ENCODE assay signal across 14 mouse cellular contexts in the genomic region with DNA sequence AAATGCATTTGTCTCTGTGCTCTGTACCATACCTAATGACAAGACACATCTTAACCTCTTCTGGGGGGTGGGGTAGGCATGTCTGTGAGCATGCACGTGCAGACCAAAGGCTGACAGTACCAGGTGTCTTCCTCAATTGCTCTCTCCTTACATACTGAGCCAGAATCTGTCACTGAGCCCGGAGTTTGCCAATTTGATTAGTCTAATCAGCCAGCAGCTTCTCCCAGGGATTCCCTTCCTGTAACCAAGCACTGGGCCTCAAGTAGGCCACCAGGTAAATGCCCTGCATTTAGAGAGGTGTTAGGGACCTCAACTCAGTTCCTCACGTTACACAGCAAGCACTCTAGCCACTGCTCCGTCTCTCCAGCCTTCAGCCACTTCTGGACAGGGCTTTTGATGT. TPM values are rescaled to one million over a fixed set of nuclear protein-coding genes. Genes with fewer than 3 reads are reported as not detected.
DNase-seq lines count a peak whose midpoint lies in the region; ATAC-seq and TF ChIP-seq lines count a peak whose summit lies in the region.
"Had no signal": no experiment of that assay in that cellular context is flagged by ENCODE, and none has a peak within 500 bp of the region (broad histone marks: within the 10 kb centered on the region; RNA-seq: fewer than 3 reads in every experiment).

No protein-coding gene starts in this region.

- ATAC-seq in forebrain, embryonic 14.5 days: no peak
- no peak for ATAC-seq in forebrain, postnatal 0 days
- ATAC-seq in limb, embryonic 11.5 days (ENCODE audit: insufficient number of reproducible peaks, low FRiP score, low TSS enrichment, low read depth): no peak
- ATAC-seq: lung, postnatal 0 days had no signal

- H3K4me3 ChIP-seq in forebrain, embryonic 14.5 days (ENCODE audit: low read depth, low read length): no peak overlapping the region
- H3K4me3 ChIP-seq in forebrain, postnatal 0 days (ENCODE audit: low read depth, low read length): no peak overlapping the region
- peak overlapping the region; percentile 68 for H3K4me3 ChIP-seq in E14TG2a.4 (replicated peaks; ENCODE audit: low read length)
- no peak overlapping the region for H3K4me3 ChIP-seq in limb, embryonic 11.5 days (ENCODE audit: low read depth, low read length)
- H3K4me3 ChIP-seq: gastrocnemius, adult 2 months; liver, embryonic 13.5 days had no signal

- H3K36me3 ChIP-seq in forebrain, embryonic 14.5 days (ENCODE audit: control insufficient read depth, insufficient read depth, low read length): no peaks in the 10 kb centered on the region
- H3K36me3 ChIP-seq in forebrain, postnatal 0 days (ENCODE audit: insufficient read depth): no peaks in the 10 kb centered on the region
- peaks cover 10% of the 10 kb centered on the region; the same call in 1 of the 2 replicates for H3K36me3 ChIP-seq in E14TG2a.4 (ENCODE audit: insufficient read depth, low read length)
- no peaks in the 10 kb centered on the region for H3K36me3 ChIP-seq in limb, embryonic 11.5 days (ENCODE audit: control insufficient read depth, insufficient read depth, low read length)
- H3K36me3 ChIP-seq: liver, embryonic 13.5 days had no signal

- H3K4me1 ChIP-seq in forebrain, embryonic 14.5 days (ENCODE audit: control insufficient read depth, insufficient read depth, low read length): peaks cover 18% of the 10 kb centered on the region
- no peaks in the 10 kb centered on the region for H3K4me1 ChIP-seq in forebrain, postnatal 0 days (ENCODE audit: insufficient read depth)
- peaks cover 90% of the 10 kb centered on the region for H3K4me1 ChIP-seq in E14TG2a.4 (replicated peaks; ENCODE audit: low read depth, low read length)
- peaks cover 41% of the 10 kb centered on the region for H3K4me1 ChIP-seq in limb, embryonic 11.5 days (ENCODE audit: control insufficient read depth, insufficient read depth, low read length)
- H3K4me1 ChIP-seq: liver, embryonic 13.5 days had no signal

- H3K27me3 ChIP-seq in forebrain, embryonic 14.5 days (replicated peaks; ENCODE audit: control insufficient read depth, insufficient read depth, low read length): no peaks in the 10 kb centered on the region
- H3K27me3 ChIP-seq in forebrain, postnatal 0 days (ENCODE audit: insufficient read depth, low read length): no peaks in the 10 kb centered on the region
- no peaks in the 10 kb centered on the region for H3K27me3 ChIP-seq in E14TG2a.4 (ENCODE audit: insufficient read depth, low read length)
- no peaks in the 10 kb centered on the region for H3K27me3 ChIP-seq in limb, embryonic 11.5 days (ENCODE audit: control insufficient read depth, insufficient read depth, low read length)
- H3K27me3 ChIP-seq: liver, embryonic 13.5 days had no signal

- peak overlapping the region; percentile 7; the same call in 1 of the 2 replicates for H3K27ac ChIP-seq in forebrain, embryonic 14.5 days (ENCODE audit: low read depth, low read length)
- H3K27ac ChIP-seq in forebrain, postnatal 0 days (ENCODE audit: low read depth, low read length): no peak overlapping the region
- H3K27ac ChIP-seq in limb, embryonic 11.5 days (replicated peaks; ENCODE audit: low read depth, low read length): peak overlapping the region; percentile 70
- H3K27ac ChIP-seq: gastrocnemius, adult 2 months; liver, embryonic 13.5 days had no signal

- WGBS in forebrain, embryonic 14.5 days: 69% methylated on average over 4 of the region's 4 CpGs
- 65% methylated on average over 4 of the region's 4 CpGs for WGBS in forebrain, postnatal 0 days
- WGBS in limb, embryonic 11.5 days: 67% methylated on average over 4 of the region's 4 CpGs

- DNase-seq in forebrain, embryonic 14.5 days (ENCODE audit: low spot score): no peak
- DNase-seq in forebrain, postnatal 0 days: no peak
- peak; percentile 66 to 72 for DNase-seq in cerebellum, postnatal 14 days
- no peak for DNase-seq in limb, embryonic 11.5 days (ENCODE audit: low spot score)
- no peak for DNase-seq in thymus, postnatal 36 days
- no peak for DNase-seq in MN1 (ENCODE audit: low spot score)
- DNase-seq: gastrocnemius, adult 2 months; heart, postnatal 14 days; kidney, adult 8-10 months; liver, embryonic 13.5 days; right cerebral cortex, postnatal 14 days; thymus, adult 18-20 months had no signal

- no peak overlapping the region for H3K4me2 ChIP-seq in forebrain, embryonic 14.5 days (ENCODE audit: low read length)
- H3K4me2 ChIP-seq in forebrain, postnatal 0 days (ENCODE audit: low read depth): no peak overlapping the region
- no peak overlapping the region for H3K4me2 ChIP-seq in limb, embryonic 11.5 days (ENCODE audit: low read depth, severe bottlenecking)
- H3K4me2 ChIP-seq: liver, embryonic 13.5 days had no signal

- H3K9me3 ChIP-seq in forebrain, embryonic 14.5 days (replicated peaks; ENCODE audit: control insufficient read depth, low read length): no peaks in the 10 kb centered on the region
- no peaks in the 10 kb centered on the region for H3K9me3 ChIP-seq in forebrain, postnatal 0 days (ENCODE audit: low read length)
- H3K9me3 ChIP-seq in E14TG2a.4 (ENCODE audit: low read length): no peaks in the 10 kb centered on the region
- H3K9me3 ChIP-seq in limb, embryonic 11.5 days (ENCODE audit: control insufficient read depth, low read length): peaks cover 2% of the 10 kb centered on the region; the same call in 1 of the 2 replicates
- H3K9me3 ChIP-seq: liver, embryonic 13.5 days had no signal

- no peak for TF ChIP-seq CTCF in forebrain, postnatal 0 days (IDR thresholded peaks at IDR 0.05; ENCODE audit: low read depth)
- no peak for TF ChIP-seq CTCF in E14TG2a.4 (conservative IDR thresholded peaks at IDR 0.05; ENCODE audit: low read length)

- no peak overlapping the region for H3K9ac ChIP-seq in forebrain, embryonic 14.5 days (ENCODE audit: low read length)
- H3K9ac ChIP-seq in forebrain, postnatal 0 days: no peak overlapping the region
- H3K9ac ChIP-seq in limb, embryonic 11.5 days (ENCODE audit: low read length): no peak overlapping the region
- H3K9ac ChIP-seq: liver, embryonic 13.5 days had no signal

RNA-seq across cellular contexts. Expression of a gene that starts 38.3 kb away (rescaled TPM):
- polyA plus RNA-seq in forebrain, embryonic 14.5 days (2014; fragmentation: Nextera tagmentation; extraction: Ambion mirVana): 6.2 and 11.9 TPM in 2 replicates
- total RNA-seq in forebrain, postnatal 0 days (2014; rRNA removed): 26.6 and 44.1 TPM in 2 replicates
- 5.7 and 12.1 TPM in 2 replicates for polyA plus RNA-seq in forebrain, postnatal 0 days (2015; fragmentation: Nextera tagmentation; extraction: Ambion mirVana)
- 12.1 and 14.0 TPM in 2 replicates for polyA plus RNA-seq in limb, embryonic 11.5 days (2014; fragmentation: Nextera tagmentation; extraction: Ambion mirVana)

Comparison
In these comparisons a context has a peak if more than half of its experiments do, and no peak if none do; other contexts are left out.
1. DNase-seq: peak in cerebellum, postnatal 14 days (2 of 2); none in forebrain, embryonic 14.5 days (single experiment), forebrain, postnatal 0 days (single experiment), limb, embryonic 11.5 days (single experiment), thymus, postnatal 36 days (0 of 2) and MN1 (single experiment).